Mouse (Mus musculus): Measurements from ENCODE around the gene Fryl. TPM values are rescaled to one million over a fixed set of nuclear protein-coding genes. Genes with fewer than 3 reads are reported as not detected.

The Fryl gene
- polyA plus RNA-seq, 1 experiment: 72.1 TPM

GRCm38 (mm10) chr5:73157502-73157901 lies 98.9 kb downstream of the Fryl start:
- H3K4me3 ChIP-seq (replicated peaks; ENCODE audit: extremely low read depth, low read depth, low read length): no peak overlapping the region
- TF ChIP-seq POLR2A (IDR thresholded peaks at IDR 0.05; ENCODE audit: borderline replicate concordance, extremely low read depth, low read depth, low read length) (no peak), CTCF (IDR thresholded peaks at IDR 0.05; ENCODE audit: insufficient read depth, low read length) (no peak)
- H3K4me1 ChIP-seq (ENCODE audit: control insufficient read depth, insufficient read depth, low read length): peaks cover 4% of the 10 kb centered on the region; the same call in 1 of the 2 replicates
- 71% methylated on average over 6 of the region's 6 CpGs for WGBS
- DNase-seq: no peak

- no peak overlapping the region for H3K4me3 ChIP-seq (replicated peaks; ENCODE audit: extremely low read depth, low read depth, low read length)
- H3K4me1 ChIP-seq (ENCODE audit: control insufficient read depth, insufficient read depth, low read length): peaks cover 3% of the 10 kb centered on the region; the same call in 1 of the 2 replicates
- DNase-seq: no peak
- no peak for TF ChIP-seq CTCF (IDR thresholded peaks at IDR 0.05; ENCODE audit: insufficient read depth, low read length)
- TF ChIP-seq POLR2A (IDR thresholded peaks at IDR 0.05; ENCODE audit: borderline replicate concordance, extremely low read depth, low read depth, low read length): no peak
- 72% methylated on average over 5 of the region's 5 CpGs for WGBS
These were observed 99.4 kb downstream of the Fryl start for GRCm38 (mm10) chr5:73157009-73157408.

- DNase-seq: peak; percentile 40
- TF ChIP-seq CTCF (IDR thresholded peaks at IDR 0.05; ENCODE audit: insufficient read depth, low read length) (no peak), POLR2A (IDR thresholded peaks at IDR 0.05; ENCODE audit: borderline replicate concordance, extremely low read depth, low read depth, low read length) (no peak)
- peaks cover 2% of the 10 kb centered on the region; the same call in 1 of the 2 replicates for H3K4me1 ChIP-seq (ENCODE audit: control insufficient read depth, insufficient read depth, low read length)
- no peak overlapping the region for H3K4me3 ChIP-seq (replicated peaks; ENCODE audit: extremely low read depth, low read depth, low read length)
- 45% methylated on average over 15 of the region's 15 CpGs for whole genome bisulfite sequencing
These were observed 100.0 kb downstream of the Fryl start for GRCm38 (mm10) chr5:73156226-73156926.

- Histone ChIP-seq H3K4me1 (ENCODE audit: control insufficient read depth, insufficient read depth, low read length) (peaks cover 2% of the 10 kb centered on the region; the same call in 1 of the 2 replicates), H3K4me3 (replicated peaks; ENCODE audit: extremely low read depth, low read depth, low read length) (no peak overlapping the region)
- no peak for TF ChIP-seq CTCF (IDR thresholded peaks at IDR 0.05; ENCODE audit: insufficient read depth, low read length)
- TF ChIP-seq POLR2A (IDR thresholded peaks at IDR 0.05; ENCODE audit: borderline replicate concordance, extremely low read depth, low read depth, low read length): no peak
- DNase-seq: no peak
- WGBS: 88% methylated on average over 14 of the region's 14 CpGs
These were observed 102.5 kb downstream of the Fryl start for GRCm38 (mm10) chr5:73153802-73154465.

GRCm38 (mm10) chr5:73152206-73152605 lies 104.2 kb downstream of the Fryl start:
- H3K4me3 ChIP-seq (replicated peaks; ENCODE audit: extremely low read depth, low read depth, low read length): no peak overlapping the region
- H3K4me1 ChIP-seq (ENCODE audit: control insufficient read depth, insufficient read depth, low read length): peaks cover 2% of the 10 kb centered on the region; the same call in 1 of the 2 replicates
- no peak for DNase-seq
- no peak for TF ChIP-seq POLR2A (IDR thresholded peaks at IDR 0.05; ENCODE audit: borderline replicate concordance, extremely low read depth, low read depth, low read length)
- TF ChIP-seq CTCF (IDR thresholded peaks at IDR 0.05; ENCODE audit: insufficient read depth, low read length): no peak

GRCm38 (mm10) chr5:73150877-73151445 lies 105.5 kb downstream of the Fryl start:
- no peak for DNase-seq
- 80% methylated on average over 6 of the region's 6 CpGs for WGBS
- Histone ChIP-seq H3K4me3 (replicated peaks; ENCODE audit: extremely low read depth, low read depth, low read length) (no peak overlapping the region), H3K4me1 (ENCODE audit: control insufficient read depth, insufficient read depth, low read length) (no peaks in the 10 kb centered on the region)
- TF ChIP-seq POLR2A (IDR thresholded peaks at IDR 0.05; ENCODE audit: borderline replicate concordance, extremely low read depth, low read depth, low read length) (no peak), CTCF (IDR thresholded peaks at IDR 0.05; ENCODE audit: insufficient read depth, low read length) (no peak)

GRCm38 (mm10) chr5:73144987-73145386 lies 111.4 kb downstream of the Fryl start:
- no peak for DNase-seq
- no peak overlapping the region for H3K4me3 ChIP-seq (replicated peaks; ENCODE audit: extremely low read depth, low read depth, low read length)
- TF ChIP-seq CTCF (IDR thresholded peaks at IDR 0.05; ENCODE audit: insufficient read depth, low read length): no peak
- TF ChIP-seq POLR2A (IDR thresholded peaks at IDR 0.05; ENCODE audit: borderline replicate concordance, extremely low read depth, low read depth, low read length): no peak
- 78% methylated on average over 11 of the region's 11 CpGs for WGBS
- no peaks in the 10 kb centered on the region for H3K4me1 ChIP-seq (ENCODE audit: control insufficient read depth, insufficient read depth, low read length)

- DNase-seq: no peak
- Histone ChIP-seq H3K4me3 (replicated peaks; ENCODE audit: extremely low read depth, low read depth, low read length) (no peak overlapping the region), H3K4me1 (ENCODE audit: control insufficient read depth, insufficient read depth, low read length) (no peaks in the 10 kb centered on the region)
- 98% methylated on average over 2 of the region's 2 CpGs for WGBS
- no peak for TF ChIP-seq POLR2A (IDR thresholded peaks at IDR 0.05; ENCODE audit: borderline replicate concordance, extremely low read depth, low read depth, low read length)
- TF ChIP-seq CTCF (IDR thresholded peaks at IDR 0.05; ENCODE audit: insufficient read depth, low read length): no peak
These were observed 114.7 kb downstream of the Fryl start for GRCm38 (mm10) chr5:73141712-73142111.

- 94% methylated on average over 8 of the region's 8 CpGs for WGBS
These were observed 115.3 kb downstream of the Fryl start for GRCm38 (mm10) chr5:73141161-73141560.

More at GRCm38 (mm10) chr5:73141161-73141560, 115.3 kb downstream of the Fryl start:
- no peak for DNase-seq
- no peak for TF ChIP-seq POLR2A (IDR thresholded peaks at IDR 0.05; ENCODE audit: borderline replicate concordance, extremely low read depth, low read depth, low read length)
- no peak for TF ChIP-seq CTCF (IDR thresholded peaks at IDR 0.05; ENCODE audit: insufficient read depth, low read length)
- H3K4me1 ChIP-seq (ENCODE audit: control insufficient read depth, insufficient read depth, low read length): no peaks in the 10 kb centered on the region
- H3K4me3 ChIP-seq (replicated peaks; ENCODE audit: extremely low read depth, low read depth, low read length): no peak overlapping the region
